Mouse (Mus musculus): ENCODE measurements around the gene Hnf4a.

GRCm38 (mm10) chr2:163617232-163617863, 110.7 kb downstream of the Hnf4a start:
- TF ChIP-seq CTCF (IDR thresholded peaks at IDR 0.05; ENCODE audit: insufficient read depth, low read length) (no peak), POLR2A (IDR thresholded peaks at IDR 0.05; ENCODE audit: borderline replicate concordance, extremely low read depth, low read depth, low read length) (no peak)

Measured in lung, adult 2 months (tissue).